Mouse (Mus musculus): Measurements from ENCODE around the gene Ldb1. TPM values are rescaled to one million over a fixed set of nuclear protein-coding genes. Genes with fewer than 3 reads are reported as not detected.

Ldb1 gene
- polyA plus RNA-seq, 1 experiment from 2014 or later, result 50.1 TPM

DNA sequence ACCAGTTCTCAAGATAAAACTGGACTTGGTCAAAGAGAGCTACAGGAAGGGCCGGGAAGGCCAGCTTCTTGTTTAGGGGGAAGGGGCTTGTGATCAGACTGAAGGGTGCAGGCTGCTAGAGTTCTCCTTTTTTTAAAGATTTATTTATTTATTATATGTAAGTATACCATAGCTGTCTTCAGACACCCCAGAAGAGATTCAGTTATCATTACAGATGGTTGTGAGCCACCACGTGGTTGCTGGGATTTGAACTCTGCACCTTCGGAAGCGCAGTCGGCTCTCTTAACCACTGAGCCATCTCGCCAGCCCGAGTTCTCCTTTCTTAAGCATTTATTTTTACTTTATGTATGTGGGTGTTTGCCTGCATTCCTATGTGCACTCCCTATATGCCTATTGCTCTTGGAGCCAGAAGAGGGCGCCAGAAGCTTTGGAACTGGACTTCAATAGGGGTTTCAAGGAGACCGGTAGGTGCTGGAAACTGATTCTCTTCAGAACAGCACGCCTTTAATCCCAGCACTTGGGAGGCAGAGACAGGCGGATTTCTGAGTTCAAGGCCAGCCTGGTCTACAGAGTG is 16.2 kb downstream of the Ldb1 start:
- no peak for ATAC-seq (ENCODE audit: low FRiP score, low TSS enrichment)
- no peaks in the 10 kb centered on the region for H3K27me3 ChIP-seq (ENCODE audit: control insufficient read depth, insufficient read depth, low read length)
- H3K27ac ChIP-seq (replicated peaks), result no peak overlapping the region
- no peak for DNase-seq (ENCODE audit: low spot score)
- TF ChIP-seq CTCF (IDR thresholded peaks at IDR 0.05; ENCODE audit: low read depth) (peak; percentile 65), EP300 (optimal IDR thresholded peaks at IDR 0.05) (no peak)
- H3K4me3 ChIP-seq (ENCODE audit: low read depth, low read length), result no peak overlapping the region
- no peak overlapping the region for H3K4me2 ChIP-seq (replicated peaks; ENCODE audit: low read depth)
- 72% methylated on average over 11 of the region's 11 CpGs for WGBS
- peaks cover 13% of the 10 kb centered on the region for H3K36me3 ChIP-seq (ENCODE audit: control insufficient read depth, insufficient read depth, low read length)
- no peaks in the 10 kb centered on the region for H3K4me1 ChIP-seq (replicated peaks; ENCODE audit: control insufficient read depth, insufficient read depth)
- H3K9ac ChIP-seq (ENCODE audit: low read length), result no peak overlapping the region
- H3K9me3 ChIP-seq (ENCODE audit: control insufficient read depth, low read length), result no peaks in the 10 kb centered on the region

DNA sequence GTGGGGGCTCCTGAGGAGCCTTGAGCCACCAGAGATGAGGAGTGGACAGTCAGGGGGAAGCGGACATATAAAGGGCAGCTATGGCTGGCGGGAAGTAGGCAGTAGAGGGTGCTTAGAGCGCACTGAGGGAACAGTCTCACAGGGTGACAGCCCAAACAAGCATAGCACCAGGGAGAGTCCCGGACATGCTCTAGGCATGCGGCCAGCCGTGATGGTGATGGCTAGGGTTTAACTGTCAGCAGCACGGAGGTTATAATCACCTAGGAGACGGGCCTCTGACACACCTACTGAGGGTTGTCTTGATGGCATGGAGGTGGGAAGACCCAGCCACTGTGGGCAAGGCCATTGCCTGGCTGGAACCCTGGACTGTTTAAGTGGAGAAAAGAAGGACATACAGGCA is 18.4 kb downstream of the Ldb1 start:
- Histone ChIP-seq H3K4me1 (replicated peaks; ENCODE audit: control insufficient read depth, insufficient read depth) (no peaks in the 10 kb centered on the region), H3K4me3 (ENCODE audit: low read depth, low read length) (no peak overlapping the region), H3K36me3 (ENCODE audit: control insufficient read depth, insufficient read depth, low read length) (0 out of 2 replicates have a peak, but pooled peaks cover 2% of the 10 kb centered on the region), H3K9ac (ENCODE audit: low read length) (no peak overlapping the region), H3K27me3 (ENCODE audit: control insufficient read depth, insufficient read depth, low read length) (no peaks in the 10 kb centered on the region), H3K27ac (replicated peaks) (no peak overlapping the region), H3K4me2 (replicated peaks; ENCODE audit: low read depth) (no peak overlapping the region), H3K9me3 (ENCODE audit: control insufficient read depth, low read length) (no peaks in the 10 kb centered on the region)
- ATAC-seq (ENCODE audit: low FRiP score, low TSS enrichment) (0 out of 2 replicates have a peak, but pooled peaks have one; percentile 6), DNase-seq (ENCODE audit: low spot score) (no peak)
- TF ChIP-seq CTCF (IDR thresholded peaks at IDR 0.05; ENCODE audit: low read depth), result no peak
- TF ChIP-seq EP300 (optimal IDR thresholded peaks at IDR 0.05), result no peak
- WGBS, result 47% methylated on average over 8 of the region's 8 CpGs

DNA sequence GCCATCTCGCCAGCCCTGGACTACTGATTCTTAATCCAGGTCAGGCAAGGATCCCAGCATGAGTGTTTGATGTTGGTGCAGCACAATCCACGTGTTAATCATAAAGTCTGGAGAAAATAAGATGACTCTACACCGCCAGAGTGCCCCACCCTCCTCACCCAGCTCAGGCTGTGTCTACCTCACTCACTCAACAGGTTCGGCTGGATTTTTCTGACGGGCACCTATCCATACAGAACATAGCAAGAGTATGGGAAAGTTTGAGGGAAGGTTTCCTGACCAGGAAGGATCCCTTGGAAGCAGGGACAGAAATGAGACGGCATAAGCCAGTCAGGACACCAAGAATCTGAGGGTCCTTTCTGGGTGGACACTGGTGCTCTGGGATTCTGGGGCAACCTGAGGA is 20.1 kb downstream of the Ldb1 start:
- peak; percentile 90 for ATAC-seq (ENCODE audit: low FRiP score, low TSS enrichment)
- H3K27ac ChIP-seq (replicated peaks), result peak overlapping the region; percentile 65

DNA sequence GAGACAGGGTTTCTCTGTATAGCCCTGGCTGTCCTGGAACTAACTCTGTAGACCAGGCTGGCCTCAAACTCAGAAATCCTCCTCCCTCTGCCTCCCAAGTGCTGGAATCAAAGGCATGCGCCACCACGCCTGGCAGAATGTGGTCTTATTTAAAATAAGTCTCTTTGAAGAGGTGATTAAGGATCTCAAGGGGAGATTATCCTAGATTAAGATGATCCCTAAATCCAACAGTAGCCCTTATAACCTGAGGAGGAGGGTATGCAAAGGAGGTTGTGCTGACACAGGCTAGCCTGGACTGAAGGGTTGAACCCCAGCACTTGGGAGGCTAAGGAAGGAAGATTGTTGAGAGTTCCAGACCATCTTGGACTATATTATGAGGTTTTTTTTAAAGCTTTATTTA is 29.0 kb downstream of the Ldb1 start:
- WGBS, result 73% methylated on average over 2 of the region's 2 CpGs
- Histone ChIP-seq H3K4me1 (replicated peaks; ENCODE audit: control insufficient read depth, insufficient read depth) (no peaks in the 10 kb centered on the region), H3K4me3 (ENCODE audit: low read depth, low read length) (no peak overlapping the region), H3K9ac (ENCODE audit: low read length) (no peak overlapping the region), H3K27me3 (ENCODE audit: control insufficient read depth, insufficient read depth, low read length) (no peaks in the 10 kb centered on the region), H3K27ac (replicated peaks) (no peak overlapping the region), H3K4me2 (replicated peaks; ENCODE audit: low read depth) (no peak overlapping the region), H3K36me3 (ENCODE audit: control insufficient read depth, insufficient read depth, low read length) (no peaks in the 10 kb centered on the region), H3K9me3 (ENCODE audit: control insufficient read depth, low read length) (no peaks in the 10 kb centered on the region)
- TF ChIP-seq CTCF (IDR thresholded peaks at IDR 0.05; ENCODE audit: low read depth) (no peak), EP300 (optimal IDR thresholded peaks at IDR 0.05) (no peak)
- ATAC-seq (ENCODE audit: low FRiP score, low TSS enrichment) (no peak), DNase-seq (ENCODE audit: low spot score) (no peak)

More for the DNA sequence above, 20.1 kb downstream of the Ldb1 start:
- Histone ChIP-seq H3K27me3 (ENCODE audit: control insufficient read depth, insufficient read depth, low read length) (no peaks in the 10 kb centered on the region), H3K9me3 (ENCODE audit: control insufficient read depth, low read length) (no peaks in the 10 kb centered on the region), H3K4me3 (ENCODE audit: low read depth, low read length) (no peak overlapping the region), H3K4me1 (replicated peaks; ENCODE audit: control insufficient read depth, insufficient read depth) (no peaks in the 10 kb centered on the region), H3K4me2 (replicated peaks; ENCODE audit: low read depth) (no peak overlapping the region), H3K36me3 (ENCODE audit: control insufficient read depth, insufficient read depth, low read length) (no peaks in the 10 kb centered on the region), H3K9ac (ENCODE audit: low read length) (no peak overlapping the region)
- TF ChIP-seq EP300 (optimal IDR thresholded peaks at IDR 0.05) (peak; percentile 51), CTCF (IDR thresholded peaks at IDR 0.05; ENCODE audit: low read depth) (no peak)
- peak; percentile 81 for DNase-seq (ENCODE audit: low spot score)
- WGBS, result 52% methylated on average over 6 of the region's 6 CpGs

DNA sequence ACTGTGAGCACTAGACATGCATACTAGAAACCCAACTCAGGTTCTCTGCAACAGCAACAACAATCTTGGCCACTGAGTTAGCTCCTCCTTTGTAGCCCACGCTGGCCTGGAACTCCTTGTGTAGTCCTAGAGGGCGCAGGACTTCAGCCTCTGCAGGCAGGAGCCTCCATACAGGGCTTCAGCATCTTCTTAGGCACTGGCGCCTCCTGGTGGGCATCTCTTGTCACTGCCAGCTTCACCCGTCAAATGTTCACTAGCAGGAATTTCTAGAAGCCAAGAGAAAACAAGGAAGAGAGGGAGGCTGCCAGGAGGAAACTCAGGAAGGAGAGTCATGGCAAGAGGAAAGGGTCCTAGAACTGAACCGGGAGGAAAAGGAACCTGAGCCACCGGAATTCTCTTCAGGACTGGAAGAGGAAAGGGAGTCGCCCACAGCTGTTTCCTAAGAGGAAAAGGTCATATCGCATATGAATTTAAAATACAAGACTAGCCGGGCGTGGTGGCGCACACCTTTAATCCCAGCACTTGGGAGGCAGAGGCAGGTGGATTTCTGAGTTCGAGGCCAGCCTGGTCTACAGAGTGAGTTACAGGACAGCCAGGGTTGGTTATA is 30.3 kb downstream of the Ldb1 start:
- Histone ChIP-seq H3K4me1 (replicated peaks; ENCODE audit: control insufficient read depth, insufficient read depth) (no peaks in the 10 kb centered on the region), H3K27ac (replicated peaks) (no peak overlapping the region), H3K36me3 (ENCODE audit: control insufficient read depth, insufficient read depth, low read length) (no peaks in the 10 kb centered on the region), H3K27me3 (ENCODE audit: control insufficient read depth, insufficient read depth, low read length) (no peaks in the 10 kb centered on the region), H3K4me2 (replicated peaks; ENCODE audit: low read depth) (no peak overlapping the region), H3K9me3 (ENCODE audit: control insufficient read depth, low read length) (no peaks in the 10 kb centered on the region), H3K9ac (ENCODE audit: low read length) (no peak overlapping the region), H3K4me3 (ENCODE audit: low read depth, low read length) (no peak overlapping the region)
- TF ChIP-seq EP300 (optimal IDR thresholded peaks at IDR 0.05) (no peak), CTCF (IDR thresholded peaks at IDR 0.05; ENCODE audit: low read depth) (peak; percentile 99)
- WGBS, result 33% methylated on average over 12 of the region's 12 CpGs
- DNase-seq (ENCODE audit: low spot score) (peak; percentile 92), ATAC-seq (ENCODE audit: low FRiP score, low TSS enrichment) (peak; percentile 94)

DNA sequence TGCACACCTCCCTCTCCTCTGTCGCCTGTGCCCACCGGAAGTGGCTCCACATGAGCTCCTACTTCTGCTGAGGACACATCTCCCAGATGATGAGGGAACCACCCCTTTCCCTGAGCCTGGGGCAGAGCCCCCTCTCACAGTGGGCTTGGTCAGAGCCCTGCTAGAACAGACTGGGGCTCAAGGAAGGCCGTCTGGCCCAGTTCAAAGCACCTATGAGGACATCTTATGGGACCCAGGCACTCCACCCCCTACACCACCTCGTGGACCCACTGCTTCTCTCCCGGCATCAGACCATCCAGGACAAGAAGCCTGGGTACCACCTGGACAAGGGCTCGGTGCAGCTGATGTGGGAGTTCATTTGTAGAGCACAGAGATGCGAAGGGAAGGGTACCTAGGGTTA is 39.3 kb downstream of the Ldb1 start:
- TF ChIP-seq EP300 (optimal IDR thresholded peaks at IDR 0.05) (no peak), CTCF (IDR thresholded peaks at IDR 0.05; ENCODE audit: low read depth) (no peak)
- Histone ChIP-seq H3K4me1 (replicated peaks; ENCODE audit: control insufficient read depth, insufficient read depth) (peaks cover 7% of the 10 kb centered on the region; the same call in 1 of the 2 replicates), H3K9me3 (ENCODE audit: control insufficient read depth, low read length) (no peaks in the 10 kb centered on the region), H3K27me3 (ENCODE audit: control insufficient read depth, insufficient read depth, low read length) (no peaks in the 10 kb centered on the region), H3K27ac (replicated peaks) (no peak overlapping the region), H3K4me2 (replicated peaks; ENCODE audit: low read depth) (no peak overlapping the region), H3K4me3 (ENCODE audit: low read depth, low read length) (no peak overlapping the region), H3K9ac (ENCODE audit: low read length) (no peak overlapping the region), H3K36me3 (ENCODE audit: control insufficient read depth, insufficient read depth, low read length) (no peaks in the 10 kb centered on the region; the same call in 1 of the 2 replicates)
- DNase-seq (ENCODE audit: low spot score) (no peak), ATAC-seq (ENCODE audit: low FRiP score, low TSS enrichment) (no peak)
- 87% methylated on average over 6 of the region's 7 CpGs for WGBS
